Mouse (Mus musculus): ENCODE measurements around the gene Fxyd1.

DNA sequence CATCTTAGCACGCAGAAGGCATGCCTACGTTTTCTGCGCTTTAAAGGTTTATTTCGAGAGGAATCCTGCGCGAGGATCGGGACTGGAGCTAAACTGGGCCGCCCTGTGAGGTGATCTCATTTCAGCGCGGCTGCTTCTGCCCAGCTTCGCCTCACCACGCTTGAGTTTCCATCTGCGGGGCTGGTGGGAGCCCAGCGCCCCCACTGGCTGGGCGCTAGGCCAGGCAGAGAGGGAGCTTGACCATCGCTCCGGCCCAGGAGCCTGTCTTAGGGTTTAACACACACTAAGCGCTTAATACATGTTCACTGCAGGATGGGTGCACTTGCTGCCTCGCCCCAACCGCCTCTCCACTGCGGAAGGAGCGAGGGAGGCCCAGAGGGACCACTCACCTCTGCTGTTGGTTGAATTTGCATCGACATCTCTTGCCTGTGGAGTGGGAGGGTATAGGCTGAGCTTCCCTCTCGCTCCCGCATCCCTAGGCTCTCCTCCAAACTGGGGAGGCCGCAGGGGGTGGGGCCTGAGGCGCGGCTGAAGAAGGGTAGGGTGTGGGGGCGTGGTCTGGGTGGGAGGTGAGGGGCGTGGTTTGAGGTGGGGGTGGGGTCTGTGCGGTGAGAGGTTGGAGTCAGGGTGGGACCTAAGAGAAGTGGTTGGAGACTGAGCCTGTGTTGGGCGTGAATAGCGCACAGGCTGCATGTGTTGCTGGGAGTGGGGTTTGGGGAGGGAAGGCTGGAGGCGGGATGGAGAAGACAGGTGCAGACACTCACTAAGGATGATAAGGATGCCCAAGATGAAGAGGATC lies 4.2 kb downstream of the Fxyd1 start:
- TF ChIP-seq GATA1 (IDR thresholded peaks at IDR 0.05; ENCODE audit: low read length) (no peak), TAL1 (IDR thresholded peaks at IDR 0.05; ENCODE audit: low read length) (no peak)
